Mouse (Mus musculus): ENCODE data around the gene Dock10. TPM values are rescaled to one million over a fixed set of nuclear protein-coding genes. Genes with fewer than 3 reads are reported as not detected.

Gene Dock10
- total and polyA plus RNA-seq, 2 experiments, result 1.0 to 6.8 TPM

DNA sequence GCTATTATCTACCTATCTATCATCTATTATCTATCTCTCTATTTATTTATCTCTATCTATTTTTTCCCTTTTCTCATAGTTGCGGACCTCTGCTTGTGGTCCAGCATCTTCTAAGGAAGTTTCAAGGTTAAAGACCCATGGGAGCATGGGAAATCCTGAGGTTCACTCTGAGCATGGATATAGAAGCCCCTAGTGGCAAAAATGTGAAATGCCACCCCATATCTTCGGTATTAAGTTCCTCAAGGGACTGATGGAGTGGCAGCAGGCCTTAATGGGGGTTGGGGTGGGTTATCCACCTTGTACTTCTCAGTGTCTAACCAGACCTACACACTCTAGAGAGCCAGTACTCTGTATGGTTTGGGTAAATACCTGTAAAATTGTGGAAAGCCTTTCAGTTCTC, 253.6 kb downstream of the Dock10 start:
- 81% methylated on average over 2 of the region's 2 CpGs for WGBS

DNA sequence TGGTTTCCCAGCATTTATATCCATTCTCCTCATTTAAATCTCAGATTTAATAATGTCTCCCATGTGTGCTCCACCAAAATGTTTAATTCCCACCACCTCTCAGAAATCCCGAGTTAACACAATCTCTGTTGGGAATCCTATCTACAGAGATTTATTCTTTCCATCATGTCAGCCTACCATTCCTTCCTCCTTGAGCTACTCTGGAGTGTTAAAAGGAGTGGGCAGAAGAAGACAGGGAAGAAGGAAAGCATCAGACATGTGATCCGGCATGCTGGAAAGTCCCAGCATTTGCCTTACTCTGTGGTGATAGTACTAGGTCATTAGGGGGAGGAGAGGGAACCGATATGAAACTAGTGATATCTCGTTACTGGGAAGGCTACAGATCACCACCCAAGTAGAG, 254.2 kb downstream of the Dock10 start:
- DNase-seq (ENCODE audit: extremely low read depth, low read depth, low spot score), result no peak
- WGBS, result 90% methylated on average over 4 of the region's 4 CpGs
- Histone ChIP-seq H3K4me1 (ENCODE audit: control insufficient read depth, insufficient read depth, low read length) (no peaks in the 10 kb centered on the region), H3K27ac (replicated peaks; ENCODE audit: insufficient read depth, low read depth, low read length) (no peak overlapping the region), H3K79me2 (ENCODE audit: control insufficient read depth, insufficient read depth, low read length) (no peaks in the 10 kb centered on the region), H3K4me3 (ENCODE audit: insufficient read depth, low read depth, low read length) (no peak overlapping the region), H3K9ac (ENCODE audit: low read depth, low read length) (no peak overlapping the region), H3K36me3 (ENCODE audit: control insufficient read depth, insufficient read depth, low read length) (no peaks in the 10 kb centered on the region), H3K27me3 (ENCODE audit: control insufficient read depth, insufficient read depth, low read length) (no peaks in the 10 kb centered on the region)
- TF ChIP-seq CTCF (IDR thresholded peaks at IDR 0.05; ENCODE audit: low read depth, low read length) (no peak), POLR2A (IDR thresholded peaks at IDR 0.05; ENCODE audit: extremely low read depth, insufficient read depth, low read length) (no peak)

More for the DNA sequence above, 253.6 kb downstream of the Dock10 start:
- TF ChIP-seq CTCF (IDR thresholded peaks at IDR 0.05; ENCODE audit: low read depth, low read length) (no peak), POLR2A (IDR thresholded peaks at IDR 0.05; ENCODE audit: extremely low read depth, insufficient read depth, low read length) (no peak)
- Histone ChIP-seq H3K4me1 (ENCODE audit: control insufficient read depth, insufficient read depth, low read length) (no peaks in the 10 kb centered on the region), H3K4me3 (ENCODE audit: insufficient read depth, low read depth, low read length) (no peak overlapping the region), H3K27me3 (ENCODE audit: control insufficient read depth, insufficient read depth, low read length) (no peaks in the 10 kb centered on the region), H3K9ac (ENCODE audit: low read depth, low read length) (no peak overlapping the region), H3K27ac (replicated peaks; ENCODE audit: insufficient read depth, low read depth, low read length) (no peak overlapping the region), H3K36me3 (ENCODE audit: control insufficient read depth, insufficient read depth, low read length) (no peaks in the 10 kb centered on the region), H3K79me2 (ENCODE audit: control insufficient read depth, insufficient read depth, low read length) (no peaks in the 10 kb centered on the region)
- DNase-seq (ENCODE audit: extremely low read depth, low read depth, low spot score), result peak; percentile 5

DNA sequence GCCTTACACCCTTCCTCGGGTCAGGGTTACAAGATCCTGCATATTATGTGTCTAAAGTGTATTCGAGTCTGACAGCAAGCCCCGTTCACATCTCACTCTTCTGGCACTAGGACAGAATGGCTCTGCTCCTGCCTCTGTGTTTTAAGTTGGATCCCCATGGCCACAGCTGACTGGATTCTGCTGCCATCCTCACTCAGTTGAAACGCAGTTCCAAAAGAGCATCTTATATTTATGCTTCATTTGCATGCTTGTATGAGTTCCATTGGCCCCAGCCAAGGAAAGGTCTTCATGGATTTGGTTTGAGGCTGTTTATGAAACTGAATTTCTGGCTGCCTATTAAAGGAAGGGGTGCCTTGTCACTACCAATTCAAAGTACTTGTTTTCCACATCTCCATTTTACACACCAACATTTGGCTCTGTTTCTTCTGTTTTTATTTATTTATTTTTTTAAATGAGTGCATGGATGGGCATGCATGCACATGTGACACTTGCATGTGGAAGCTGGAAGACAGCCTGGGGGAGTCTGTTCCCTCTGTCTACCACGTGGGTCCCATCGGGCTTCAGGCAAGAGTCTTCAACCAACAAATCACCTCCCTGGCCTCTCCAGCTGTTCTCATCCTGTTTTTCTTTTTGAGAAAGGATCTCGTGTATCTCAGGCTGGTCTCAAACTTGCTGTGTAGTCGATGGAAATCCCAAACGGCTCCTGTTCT, 255.7 kb downstream of the Dock10 start:
- no peak overlapping the region for H3K4me3 ChIP-seq (ENCODE audit: insufficient read depth, low read depth, low read length)
- H3K79me2 ChIP-seq (ENCODE audit: control insufficient read depth, insufficient read depth, low read length), result no peaks in the 10 kb centered on the region
- H3K9ac ChIP-seq (ENCODE audit: low read depth, low read length), result no peak overlapping the region
- no peaks in the 10 kb centered on the region for H3K36me3 ChIP-seq (ENCODE audit: control insufficient read depth, insufficient read depth, low read length)
- WGBS, result 86% methylated on average over 9 of the region's 9 CpGs
- H3K4me1 ChIP-seq (ENCODE audit: control insufficient read depth, insufficient read depth, low read length), result no peaks in the 10 kb centered on the region
- no peak overlapping the region for H3K27ac ChIP-seq (replicated peaks; ENCODE audit: insufficient read depth, low read depth, low read length)
- no peaks in the 10 kb centered on the region for H3K27me3 ChIP-seq (ENCODE audit: control insufficient read depth, insufficient read depth, low read length)
- TF ChIP-seq CTCF (IDR thresholded peaks at IDR 0.05; ENCODE audit: low read depth, low read length) (no peak), POLR2A (IDR thresholded peaks at IDR 0.05; ENCODE audit: extremely low read depth, insufficient read depth, low read length) (no peak)
- no peak for DNase-seq (ENCODE audit: extremely low read depth, low read depth, low spot score)

DNA sequence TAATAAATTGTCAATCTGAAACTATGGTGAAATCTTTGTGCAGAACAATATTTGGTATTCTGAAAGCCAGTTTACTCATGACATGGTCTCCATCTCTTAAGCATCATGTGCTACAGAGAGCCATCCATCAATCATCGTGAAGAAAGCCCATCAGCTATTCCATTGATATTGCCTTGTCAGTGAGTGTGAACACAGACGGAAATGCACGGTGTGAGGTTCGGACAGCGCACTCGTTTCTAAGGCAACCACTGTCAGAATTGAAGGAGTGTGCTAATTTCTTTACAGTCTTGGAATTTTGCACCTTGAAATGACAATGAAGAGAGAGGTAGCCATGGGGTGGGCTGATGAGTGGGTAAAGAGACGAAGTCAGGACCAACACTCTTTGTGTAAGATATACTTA, 259.1 kb downstream of the Dock10 start:
- H3K4me1 ChIP-seq (ENCODE audit: control insufficient read depth, insufficient read depth, low read length), result no peaks in the 10 kb centered on the region
- no peaks in the 10 kb centered on the region for H3K36me3 ChIP-seq (ENCODE audit: control insufficient read depth, insufficient read depth, low read length)
- no peak for TF ChIP-seq POLR2A (IDR thresholded peaks at IDR 0.05; ENCODE audit: extremely low read depth, insufficient read depth, low read length)
- no peak for TF ChIP-seq CTCF (IDR thresholded peaks at IDR 0.05; ENCODE audit: low read depth, low read length)
- no peak overlapping the region for H3K9ac ChIP-seq (ENCODE audit: low read depth, low read length)
- no peak overlapping the region for H3K4me3 ChIP-seq (ENCODE audit: insufficient read depth, low read depth, low read length)
- 95% methylated on average over 7 of the region's 7 CpGs for WGBS
- no peak overlapping the region for H3K27ac ChIP-seq (replicated peaks; ENCODE audit: insufficient read depth, low read depth, low read length)
- no peak for DNase-seq (ENCODE audit: extremely low read depth, low read depth, low spot score)
- H3K27me3 ChIP-seq (ENCODE audit: control insufficient read depth, insufficient read depth, low read length), result no peaks in the 10 kb centered on the region
- H3K79me2 ChIP-seq (ENCODE audit: control insufficient read depth, insufficient read depth, low read length), result no peaks in the 10 kb centered on the region

DNA sequence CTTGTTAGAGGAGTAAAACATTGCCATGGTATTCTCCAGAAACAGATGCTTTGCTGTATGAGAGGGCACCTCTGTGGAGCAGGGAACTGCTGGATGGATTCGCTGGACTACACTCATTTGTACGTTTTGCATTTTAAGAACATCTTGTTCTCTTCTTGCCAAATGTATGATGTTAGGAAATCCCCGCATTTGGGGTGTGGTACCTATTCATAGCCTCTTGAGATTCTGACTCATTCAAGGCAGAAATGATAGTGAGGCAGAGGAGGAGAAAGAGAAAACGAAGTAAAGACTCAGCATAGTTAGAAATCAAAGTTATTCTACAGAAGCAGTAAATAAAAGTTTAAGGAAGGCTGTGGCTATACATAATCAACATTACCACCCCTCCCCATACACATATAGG, 262.0 kb downstream of the Dock10 start:
- H3K27ac ChIP-seq (replicated peaks; ENCODE audit: insufficient read depth, low read depth, low read length), result no peak overlapping the region
- TF ChIP-seq POLR2A (IDR thresholded peaks at IDR 0.05; ENCODE audit: extremely low read depth, insufficient read depth, low read length), result no peak
- TF ChIP-seq CTCF (IDR thresholded peaks at IDR 0.05; ENCODE audit: low read depth, low read length), result no peak
- 84% methylated on average over 4 of the region's 4 CpGs for WGBS
- H3K36me3 ChIP-seq (ENCODE audit: control insufficient read depth, insufficient read depth, low read length), result no peaks in the 10 kb centered on the region
- H3K4me3 ChIP-seq (ENCODE audit: insufficient read depth, low read depth, low read length), result no peak overlapping the region
- H3K27me3 ChIP-seq (ENCODE audit: control insufficient read depth, insufficient read depth, low read length), result no peaks in the 10 kb centered on the region
- H3K4me1 ChIP-seq (ENCODE audit: control insufficient read depth, insufficient read depth, low read length), result no peaks in the 10 kb centered on the region
- no peak for DNase-seq (ENCODE audit: extremely low read depth, low read depth, low spot score)
- H3K79me2 ChIP-seq (ENCODE audit: control insufficient read depth, insufficient read depth, low read length), result no peaks in the 10 kb centered on the region
- H3K9ac ChIP-seq (ENCODE audit: low read depth, low read length), result no peak overlapping the region

DNA sequence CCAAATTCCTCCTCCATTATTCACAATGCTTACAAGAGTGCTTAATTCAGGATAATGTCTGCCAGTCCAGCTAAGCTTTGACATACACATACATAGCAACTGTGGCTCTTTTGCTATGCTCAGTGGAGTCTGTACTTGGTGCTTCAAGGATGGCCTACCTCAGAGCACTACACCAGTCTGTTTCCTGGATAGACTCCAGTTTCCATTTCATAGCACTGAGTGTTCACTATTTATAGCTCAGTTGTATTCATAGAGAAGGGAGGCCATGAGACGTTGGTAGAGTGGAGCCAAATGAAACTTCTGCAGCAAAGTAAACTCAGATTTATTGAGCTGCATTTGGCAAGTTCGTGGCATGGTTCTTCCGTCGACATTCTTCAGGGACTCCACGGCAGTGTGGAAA, 274.9 kb downstream of the Dock10 start:
- H3K9ac ChIP-seq (ENCODE audit: low read depth, low read length), result no peak overlapping the region
- H3K79me2 ChIP-seq (ENCODE audit: control insufficient read depth, insufficient read depth, low read length), result no peaks in the 10 kb centered on the region
- no peaks in the 10 kb centered on the region for H3K4me1 ChIP-seq (ENCODE audit: control insufficient read depth, insufficient read depth, low read length)
- H3K4me3 ChIP-seq (ENCODE audit: insufficient read depth, low read depth, low read length), result no peak overlapping the region
- TF ChIP-seq POLR2A (IDR thresholded peaks at IDR 0.05; ENCODE audit: extremely low read depth, insufficient read depth, low read length), result no peak
- TF ChIP-seq CTCF (IDR thresholded peaks at IDR 0.05; ENCODE audit: low read depth, low read length), result no peak
- H3K27ac ChIP-seq (replicated peaks; ENCODE audit: insufficient read depth, low read depth, low read length), result no peak overlapping the region
- no peak for DNase-seq (ENCODE audit: extremely low read depth, low read depth, low spot score)
- WGBS, result 48% methylated on average over 5 of the region's 5 CpGs
- no peaks in the 10 kb centered on the region for H3K27me3 ChIP-seq (ENCODE audit: control insufficient read depth, insufficient read depth, low read length)
- no peaks in the 10 kb centered on the region for H3K36me3 ChIP-seq (ENCODE audit: control insufficient read depth, insufficient read depth, low read length)
